Mouse (Mus musculus) myocyte (in vitro differentiated cells): ENCODE data around the gene Tbc1d30.

Experiments used
- E2F4 ChIP-seq: IDR thresholded peaks from one replicate; pipeline ENCODE4 v1.6.1; 2011; ENCODE audit warnings: mild to moderate bottlenecking, control low read depth, moderate library complexity; ENCODE audit not compliant: insufficient read depth
- MAX ChIP-seq: IDR thresholded peaks from one replicate; pipeline ENCODE4 v1.6.1; 2011; ENCODE audit warnings: low read depth, mild to moderate bottlenecking, control low read depth
- POLR2A ChIP-seq: IDR thresholded peaks from one replicate; pipeline ENCODE4 v1.6.1; 2011; ENCODE audit warnings: low read depth, mild to moderate bottlenecking, control low read depth, moderate library complexity; ENCODE audit not compliant: insufficient read length
- REST ChIP-seq: IDR thresholded peaks from one replicate; pipeline ENCODE4 v1.6.1; 2011; ENCODE audit warnings: mild to moderate bottlenecking, control low read depth, moderate library complexity; ENCODE audit not compliant: insufficient read depth, insufficient read length
- SRF ChIP-seq: IDR thresholded peaks from one replicate; pipeline ENCODE4 v1.6.1; 2011; ENCODE audit warnings: low read depth; ENCODE audit not compliant: control insufficient read depth, insufficient read length
- USF1 ChIP-seq: IDR thresholded peaks from one replicate; pipeline ENCODE4 v1.6.1; 2011; ENCODE audit warnings: low read depth, mild to moderate bottlenecking, control low read depth, moderate library complexity

GRCm38 (mm10) chr10:121343867-121344266, 7.2 kb downstream of the Tbc1d30 start:
- TF ChIP-seq POLR2A (no peak), REST (no peak), USF1 (no peak), E2F4 (no peak), SRF (no peak), MAX (no peak)
